Mouse (Mus musculus) stomach, embryonic 16.5 days (tissue): ENCODE results near the gene Lgals7. TPM values are rescaled to one million over a fixed set of nuclear protein-coding genes. Genes with fewer than 3 reads are reported as not detected.

Source experiments
- ATAC-seq: fragments of 200-750 bp; cut with Nextera tagmentation; 2 replicates; pipeline ENCODE4 v1.8.0; 2017; ENCODE audit warnings: moderate number of reproducible peaks, moderate TSS enrichment; ENCODE audit not compliant: insufficient read depth, low FRiP score
- H3K27ac ChIP-seq: fragments of 300-500 bp; sonication (generic); 2 replicates; pipeline ENCODE4 v1.5.1; 2014; ENCODE audit warnings: low read length
- H3K27me3 ChIP-seq: fragments of 300-500 bp; sonication (generic); 2 replicates; pipeline ENCODE4 v1.6.1; 2014; ENCODE audit warnings: low read length, control low read depth, mixed read lengths; ENCODE audit not compliant: control insufficient read depth, insufficient read depth
- H3K36me3 ChIP-seq: fragments of 300-500 bp; sonication (generic); 2 replicates; pipeline ENCODE4 v1.6.1; 2014; ENCODE audit warnings: low read length; ENCODE audit not compliant: control insufficient read depth, insufficient read depth
- H3K4me1 ChIP-seq: fragments of 300-500 bp; sonication (generic); 2 replicates; pipeline ENCODE4 v1.6.1; 2014; ENCODE audit warnings: low read length, control low read depth, mixed read lengths; ENCODE audit not compliant: control insufficient read depth, insufficient read depth
- H3K4me2 ChIP-seq: fragments of 300-500 bp; sonication (generic); 2 replicates; pipeline ENCODE4 v1.6.1; 2014; ENCODE audit warnings: low read depth, low read length, mixed read lengths
- H3K4me3 ChIP-seq: fragments of 300-500 bp; sonication (generic); replicated peaks from 2 replicates; pipeline ENCODE4 v1.5.1; 2014; ENCODE audit warnings: mild to moderate bottlenecking, low read length
- H3K9ac ChIP-seq: fragments of 300-500 bp; sonication (generic); 2 replicates; pipeline ENCODE4 v1.6.1; 2014; ENCODE audit warnings: low read length
- H3K9me3 ChIP-seq: fragments of 300-500 bp; sonication (generic); replicated peaks from 2 replicates; pipeline ENCODE4 v1.6.1; 2016; ENCODE audit warnings: low read length, control low read depth; ENCODE audit not compliant: control insufficient read depth
- WGBS: fragments of 180-500 bp; shearing (Covaris S2); extraction: QIAGEN DNeasy Blood & Tissue Kit; methylation state at CpG from one replicate; pipeline ENCODE4 v1.1.7; 2014; 5-methylcytosine and 5-hydroxymethylcytosine counted together
- polyA plus RNA-seq: library from polyadenylated mRNA; unstranded; fragments of >200 nt; fragmentation: Nextera tagmentation; extraction: Ambion mirVana; gene quantifications from 2 replicates; pipeline ENCODE4 v1.2.1, GENCODE M21; 2015

Lgals7 gene
- polyA plus RNA-seq, 1 experiment from 2014 or later: 5.8 TPM

- Histone ChIP-seq H3K4me1 (peaks cover 9% of the 10 kb centered on the region; the same call in 1 of the 2 replicates), H3K4me3 (no peak overlapping the region), H3K36me3 (no peaks in the 10 kb centered on the region), H3K9ac (no peak overlapping the region), H3K4me2 (no peak overlapping the region), H3K9me3 (no peaks in the 10 kb centered on the region), H3K27ac (no peak overlapping the region), H3K27me3 (no peaks in the 10 kb centered on the region)
- WGBS: 73% methylated on average over 1 of the region's 1 CpGs
- no peak for ATAC-seq
These were observed 16.4 kb upstream of the Lgals7 start for GRCm38 (mm10) chr7:28847273-28847672.

GRCm38 (mm10) chr7:28849700-28850236 is 13.9 kb upstream of the Lgals7 start:
- 33% methylated on average over 1 of the region's 1 CpGs for WGBS
- Histone ChIP-seq H3K27me3 (no peaks in the 10 kb centered on the region), H3K9ac (peak overlapping the region; percentile 63), H3K36me3 (no peaks in the 10 kb centered on the region), H3K4me2 (no peak overlapping the region), H3K4me3 (no peak overlapping the region), H3K9me3 (no peaks in the 10 kb centered on the region), H3K4me1 (peaks cover 9% of the 10 kb centered on the region; the same call in 1 of the 2 replicates), H3K27ac (peak overlapping the region; percentile 87)
- peak; percentile 90 for ATAC-seq

GRCm38 (mm10) chr7:28850642-28851041 is 13.0 kb upstream of the Lgals7 start:
- Histone ChIP-seq H3K9ac (peak overlapping the region; percentile 63), H3K4me3 (no peak overlapping the region), H3K27me3 (no peaks in the 10 kb centered on the region), H3K4me1 (peaks cover 9% of the 10 kb centered on the region; the same call in 1 of the 2 replicates), H3K36me3 (no peaks in the 10 kb centered on the region), H3K27ac (peak overlapping the region; percentile 87), H3K9me3 (no peaks in the 10 kb centered on the region), H3K4me2 (no peak overlapping the region)
- WGBS: 72% methylated on average over 4 of the region's 4 CpGs
- no peak for ATAC-seq

- Histone ChIP-seq H3K9me3 (peaks cover 3% of the 10 kb centered on the region; the same call in 1 of the 2 replicates), H3K4me3 (no peak overlapping the region), H3K36me3 (no peaks in the 10 kb centered on the region), H3K4me2 (no peak overlapping the region), H3K27me3 (no peaks in the 10 kb centered on the region), H3K4me1 (peaks cover 15% of the 10 kb centered on the region; the same call in 1 of the 2 replicates), H3K27ac (peak overlapping the region; percentile 18; the same call in 1 of the 2 replicates), H3K9ac (no peak overlapping the region)
- ATAC-seq: peak; percentile 61; the same call in 1 of the 2 replicates
- 85% methylated on average over 2 of the region's 2 CpGs for WGBS
These were observed 3.7 kb upstream of the Lgals7 start for GRCm38 (mm10) chr7:28859953-28860352.

GRCm38 (mm10) chr7:28860898-28861297 is 2.8 kb upstream of the Lgals7 start:
- no peak overlapping the region for H3K27ac ChIP-seq
- 86% methylated on average over 6 of the region's 6 CpGs for WGBS

GRCm38 (mm10) chr7:28862817-28863499 is 695 bp upstream of the Lgals7 start:
- 63% methylated on average over 15 of the region's 15 CpGs for WGBS
- Histone ChIP-seq H3K4me3 (no peak overlapping the region), H3K27ac (peak overlapping the region; percentile 31; the same call in 1 of the 2 replicates), H3K27me3 (no peaks in the 10 kb centered on the region), H3K36me3 (no peaks in the 10 kb centered on the region), H3K9me3 (peaks cover 3% of the 10 kb centered on the region; the same call in 1 of the 2 replicates), H3K4me2 (no peak overlapping the region), H3K4me1 (peaks cover 30% of the 10 kb centered on the region), H3K9ac (no peak overlapping the region)
- ATAC-seq: no peak

More at GRCm38 (mm10) chr7:28860898-28861297, 2.8 kb upstream of the Lgals7 start:
- Histone ChIP-seq H3K27me3 (no peaks in the 10 kb centered on the region), H3K9ac (no peak overlapping the region), H3K4me1 (peaks cover 20% of the 10 kb centered on the region), H3K9me3 (peaks cover 3% of the 10 kb centered on the region; the same call in 1 of the 2 replicates), H3K4me2 (no peak overlapping the region), H3K4me3 (no peak overlapping the region), H3K36me3 (no peaks in the 10 kb centered on the region)
- ATAC-seq: no peak

- no peak overlapping the region for H3K4me3 ChIP-seq
- H3K9ac ChIP-seq: peak overlapping the region; percentile 28; the same call in 1 of the 2 replicates
- peaks cover 3% of the 10 kb centered on the region; the same call in 1 of the 2 replicates for H3K9me3 ChIP-seq
- H3K27me3 ChIP-seq: no peaks in the 10 kb centered on the region
- no peaks in the 10 kb centered on the region for H3K36me3 ChIP-seq
- peaks cover 30% of the 10 kb centered on the region for H3K4me1 ChIP-seq
- H3K27ac ChIP-seq: peak overlapping the region; percentile 31; the same call in 1 of the 2 replicates
- WGBS: 33% methylated on average over 9 of the region's 9 CpGs
- peak overlapping the region; percentile 13; the same call in 1 of the 2 replicates for H3K4me2 ChIP-seq
- no peak for ATAC-seq
These were observed 666 bp downstream of the Lgals7 start for GRCm38 (mm10) chr7:28864288-28864750.

GRCm38 (mm10) chr7:28865481-28866300 is 2.0 kb downstream of the Lgals7 start:
- no peaks in the 10 kb centered on the region for H3K36me3 ChIP-seq
- H3K9ac ChIP-seq: peak overlapping the region; percentile 56
- WGBS: 36% methylated on average over 33 of the region's 33 CpGs
- H3K9me3 ChIP-seq: peaks cover 3% of the 10 kb centered on the region; the same call in 1 of the 2 replicates
- peaks cover 30% of the 10 kb centered on the region for H3K4me1 ChIP-seq
- H3K27me3 ChIP-seq: no peaks in the 10 kb centered on the region
- H3K4me3 ChIP-seq: peak overlapping the region; percentile 26
- peak overlapping the region; percentile 56 for H3K4me2 ChIP-seq
- peak overlapping the region; percentile 61 for H3K27ac ChIP-seq
- ATAC-seq: peak; percentile 84
